Mouse (Mus musculus): Measurements from ENCODE around the gene Lamtor5. TPM values are rescaled to one million over a fixed set of nuclear protein-coding genes. Genes with fewer than 3 reads are reported as not detected.

Gene Lamtor5
- polyA plus RNA-seq, 1 experiment = 54.0 TPM

- no peaks in the 10 kb centered on the region for H3K27me3 ChIP-seq (ENCODE audit: control insufficient read depth, insufficient read depth, low read length)
- peaks cover 5% of the 10 kb centered on the region; the same call in 1 of the 2 replicates for H3K4me1 ChIP-seq (ENCODE audit: control insufficient read depth, insufficient read depth, insufficient read length)
- no peak overlapping the region for H3K27ac ChIP-seq (ENCODE audit: insufficient read depth, low read length)
- WGBS = 29% methylated on average over 2 of the region's 2 CpGs
- H3K36me3 ChIP-seq (ENCODE audit: control insufficient read depth, insufficient read depth, low read length) = no peaks in the 10 kb centered on the region
- H3K4me3 ChIP-seq (ENCODE audit: extremely low read depth, insufficient read depth, insufficient read length) = no peak overlapping the region
- DNase-seq (ENCODE audit: low read depth in 1 of 2, low spot score in 2 of 2) = no peak
- no peak for TF ChIP-seq POLR2A (IDR thresholded peaks at IDR 0.05; ENCODE audit: low read depth, low read length)
- no peak for TF ChIP-seq CTCF (IDR thresholded peaks at IDR 0.05; ENCODE audit: extremely low read depth, insufficient read depth, insufficient read length, insufficient replicate concordance)
Measured at GRCm38 (mm10) chr3:107233945-107234344, 44.7 kb upstream of the Lamtor5 start.

GRCm38 (mm10) chr3:107238051-107238450, 40.6 kb upstream of the Lamtor5 start:
- no peak overlapping the region for H3K4me3 ChIP-seq (ENCODE audit: extremely low read depth, insufficient read depth, insufficient read length)

DNA sequence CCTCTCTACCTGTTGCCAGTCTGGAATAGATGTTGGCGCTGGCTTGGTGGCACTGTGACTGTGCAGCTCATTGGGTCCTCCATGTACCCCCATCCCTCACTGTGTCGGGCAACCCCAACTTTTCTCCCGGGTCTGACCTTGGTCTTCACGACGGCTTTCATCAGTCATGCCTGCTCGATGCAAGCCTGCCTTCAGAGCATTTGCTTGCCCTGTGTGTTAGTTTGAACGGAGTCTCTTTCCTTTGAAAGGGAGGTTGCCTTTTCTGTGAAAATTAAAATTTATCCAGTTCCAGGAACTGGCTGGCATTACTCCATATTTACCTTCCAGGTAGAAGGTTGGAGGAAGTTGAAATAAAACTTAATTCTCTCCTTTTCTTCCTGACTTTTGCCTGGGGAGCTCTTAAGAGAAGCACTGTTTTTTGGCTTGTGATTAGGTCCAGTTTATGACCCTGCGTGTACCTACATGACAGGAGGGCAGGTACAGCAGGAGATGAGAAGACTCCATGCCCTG, 40.1 kb upstream of the Lamtor5 start:
- Histone ChIP-seq H3K4me3 (ENCODE audit: extremely low read depth, insufficient read depth, insufficient read length) (no peak overlapping the region), H3K4me1 (ENCODE audit: control insufficient read depth, insufficient read depth, insufficient read length) (no peaks in the 10 kb centered on the region; the same call in 1 of the 2 replicates), H3K27me3 (ENCODE audit: control insufficient read depth, insufficient read depth, low read length) (no peaks in the 10 kb centered on the region), H3K36me3 (ENCODE audit: control insufficient read depth, insufficient read depth, low read length) (no peaks in the 10 kb centered on the region), H3K27ac (ENCODE audit: insufficient read depth, low read length) (no peak overlapping the region)
- DNase-seq (ENCODE audit: low read depth in 1 of 2, low spot score in 2 of 2) = no peak
- TF ChIP-seq POLR2A (IDR thresholded peaks at IDR 0.05; ENCODE audit: low read depth, low read length) (no peak), CTCF (IDR thresholded peaks at IDR 0.05; ENCODE audit: extremely low read depth, insufficient read depth, insufficient read length, insufficient replicate concordance) (no peak)
- WGBS = 85% methylated on average over 8 of the region's 8 CpGs

More at GRCm38 (mm10) chr3:107238051-107238450, 40.6 kb upstream of the Lamtor5 start:
- Histone ChIP-seq H3K36me3 (ENCODE audit: control insufficient read depth, insufficient read depth, low read length) (no peaks in the 10 kb centered on the region), H3K4me1 (ENCODE audit: control insufficient read depth, insufficient read depth, insufficient read length) (peaks cover 1% of the 10 kb centered on the region; the same call in 1 of the 2 replicates), H3K27me3 (ENCODE audit: control insufficient read depth, insufficient read depth, low read length) (no peaks in the 10 kb centered on the region), H3K27ac (ENCODE audit: insufficient read depth, low read length) (no peak overlapping the region)
- no peak for TF ChIP-seq POLR2A (IDR thresholded peaks at IDR 0.05; ENCODE audit: low read depth, low read length)
- no peak for TF ChIP-seq CTCF (IDR thresholded peaks at IDR 0.05; ENCODE audit: extremely low read depth, insufficient read depth, insufficient read length, insufficient replicate concordance)
- 84% methylated on average over 2 of the region's 2 CpGs for WGBS
- DNase-seq (ENCODE audit: low read depth in 1 of 2, low spot score in 2 of 2) = no peak

DNA sequence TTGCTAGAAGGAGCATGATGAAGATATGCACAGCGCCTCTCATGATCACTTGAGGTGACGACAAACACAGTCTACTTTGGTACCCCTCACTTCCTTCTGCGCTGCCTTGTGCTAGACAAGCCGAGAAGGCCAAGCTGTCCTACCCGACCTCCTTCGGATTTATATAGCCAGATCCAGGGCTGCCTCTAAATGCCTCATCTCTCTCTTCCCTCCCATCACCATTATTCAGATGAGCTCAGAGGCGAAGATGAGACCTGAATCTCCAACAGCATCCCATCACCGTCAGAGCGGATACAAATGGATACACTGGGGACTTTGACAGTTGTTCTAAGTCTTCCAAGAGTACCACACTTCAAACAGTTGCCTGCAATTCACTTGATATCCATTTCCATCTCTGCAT, 39.1 kb upstream of the Lamtor5 start, which contains the start of gene Prok1:
Prok1 (minus strand) TSS at position 101 of the 400 bp plus-strand sequence.
- no peak for DNase-seq (ENCODE audit: low read depth in 1 of 2, low spot score in 2 of 2)
- TF ChIP-seq CTCF (IDR thresholded peaks at IDR 0.05; ENCODE audit: extremely low read depth, insufficient read depth, insufficient read length, insufficient replicate concordance) (no peak), POLR2A (IDR thresholded peaks at IDR 0.05; ENCODE audit: low read depth, low read length) (no peak)
- Histone ChIP-seq H3K27me3 (ENCODE audit: control insufficient read depth, insufficient read depth, low read length) (no peaks in the 10 kb centered on the region), H3K4me1 (ENCODE audit: control insufficient read depth, insufficient read depth, insufficient read length) (no peaks in the 10 kb centered on the region; the same call in 1 of the 2 replicates), H3K27ac (ENCODE audit: insufficient read depth, low read length) (no peak within 1 kb of the TSS), H3K4me3 (ENCODE audit: extremely low read depth, insufficient read depth, insufficient read length) (no peak within 1 kb of the TSS), H3K36me3 (ENCODE audit: control insufficient read depth, insufficient read depth, low read length) (no peaks in the 10 kb centered on the region)
- 94% methylated on average over 9 of the region's 9 CpGs for WGBS

DNA sequence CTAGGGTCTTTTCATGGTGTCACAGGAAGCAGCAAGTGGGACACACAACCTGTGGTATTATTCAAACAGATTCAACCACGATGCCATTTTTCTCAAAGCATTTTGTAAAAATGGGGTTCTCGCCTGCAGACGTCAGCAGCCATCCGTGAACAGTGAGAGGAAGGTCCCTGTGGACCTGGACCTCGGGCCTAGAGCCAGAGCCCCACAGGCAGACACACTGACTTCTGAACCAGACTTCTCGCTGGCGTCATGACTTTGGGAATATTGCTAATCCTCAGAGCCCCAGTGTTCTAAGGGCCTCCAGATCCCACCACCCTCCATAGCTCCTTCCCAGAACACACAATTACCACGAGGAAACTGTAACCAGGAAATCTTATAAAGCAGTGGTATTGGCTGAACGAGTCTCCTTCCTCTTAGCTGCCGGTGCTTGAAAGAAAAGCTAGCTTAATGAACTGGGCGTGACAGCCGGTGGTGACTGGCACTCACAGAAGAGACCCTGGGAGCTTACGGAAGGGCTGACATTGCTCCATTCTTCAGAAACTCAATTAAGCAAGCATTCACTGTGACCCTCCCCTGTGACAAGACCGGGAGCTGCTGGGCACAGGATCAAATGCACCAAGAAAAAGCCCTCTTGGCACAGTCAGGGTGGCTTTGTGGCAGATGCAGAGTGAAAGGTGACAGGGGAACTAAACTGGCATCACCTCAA, 37.1 kb upstream of the Lamtor5 start:
- Histone ChIP-seq H3K4me3 (ENCODE audit: extremely low read depth, insufficient read depth, insufficient read length) (no peak overlapping the region), H3K27me3 (ENCODE audit: control insufficient read depth, insufficient read depth, low read length) (no peaks in the 10 kb centered on the region), H3K36me3 (ENCODE audit: control insufficient read depth, insufficient read depth, low read length) (no peaks in the 10 kb centered on the region), H3K4me1 (ENCODE audit: control insufficient read depth, insufficient read depth, insufficient read length) (no peaks in the 10 kb centered on the region; the same call in 1 of the 2 replicates), H3K27ac (ENCODE audit: insufficient read depth, low read length) (no peak overlapping the region)
- TF ChIP-seq POLR2A (IDR thresholded peaks at IDR 0.05; ENCODE audit: low read depth, low read length) (no peak), CTCF (IDR thresholded peaks at IDR 0.05; ENCODE audit: extremely low read depth, insufficient read depth, insufficient read length, insufficient replicate concordance) (no peak)
- WGBS = 31% methylated on average over 14 of the region's 14 CpGs
- DNase-seq (ENCODE audit: low read depth in 1 of 2, low spot score in 2 of 2) = no peak

DNA sequence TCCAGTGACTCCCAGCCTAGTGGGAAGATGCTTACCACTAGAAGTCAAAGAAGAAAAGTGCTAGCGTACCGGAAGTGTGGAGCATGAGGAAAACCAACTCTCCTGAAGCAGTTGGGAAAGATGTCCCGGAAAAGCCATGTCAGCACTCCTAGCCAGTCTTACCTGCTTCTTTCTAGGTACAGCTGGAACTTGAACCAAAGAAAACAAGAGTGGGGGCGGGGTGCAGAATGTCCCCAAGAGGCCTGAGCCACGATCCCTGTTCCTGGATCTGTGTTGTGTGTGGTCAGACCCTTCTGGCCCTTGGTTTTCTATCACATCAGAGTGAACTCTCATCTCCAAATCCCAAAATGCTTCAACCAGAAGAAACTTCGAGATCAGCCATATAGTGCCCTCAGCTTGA, 31.8 kb upstream of the Lamtor5 start:
- no peaks in the 10 kb centered on the region for H3K36me3 ChIP-seq (ENCODE audit: control insufficient read depth, insufficient read depth, low read length)
- DNase-seq (ENCODE audit: low read depth in 1 of 2, low spot score in 2 of 2) = no peak
- no peaks in the 10 kb centered on the region for H3K27me3 ChIP-seq (ENCODE audit: control insufficient read depth, insufficient read depth, low read length)
- no peaks in the 10 kb centered on the region for H3K4me1 ChIP-seq (ENCODE audit: control insufficient read depth, insufficient read depth, insufficient read length)
- H3K4me3 ChIP-seq (ENCODE audit: extremely low read depth, insufficient read depth, insufficient read length) = no peak overlapping the region
- TF ChIP-seq POLR2A (IDR thresholded peaks at IDR 0.05; ENCODE audit: low read depth, low read length) (no peak), CTCF (IDR thresholded peaks at IDR 0.05; ENCODE audit: extremely low read depth, insufficient read depth, insufficient read length, insufficient replicate concordance) (no peak)
- 83% methylated on average over 6 of the region's 6 CpGs for WGBS
- H3K27ac ChIP-seq (ENCODE audit: insufficient read depth, low read length) = no peak overlapping the region

DNA sequence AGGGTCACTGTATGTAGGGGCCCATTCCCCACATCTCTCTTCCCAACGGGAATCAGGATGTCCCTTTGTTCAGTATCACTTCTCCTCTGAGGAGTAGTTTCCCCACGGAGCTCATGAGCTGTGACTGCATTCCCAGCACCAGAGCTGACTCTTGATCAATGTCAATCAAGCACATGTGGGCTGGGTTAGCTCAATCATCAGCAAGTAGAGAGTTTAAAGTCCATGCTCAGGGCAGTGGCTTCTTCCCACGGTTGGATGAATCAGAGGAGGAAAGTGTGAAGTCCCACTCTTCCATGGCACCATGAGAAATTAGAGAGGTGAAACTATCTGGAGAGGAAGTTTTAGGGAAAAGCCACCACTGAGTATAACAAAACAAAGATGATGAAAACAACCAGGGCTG, 29.6 kb upstream of the Lamtor5 start:
- no peak for DNase-seq (ENCODE audit: low read depth in 1 of 2, low spot score in 2 of 2)
- Histone ChIP-seq H3K4me1 (ENCODE audit: control insufficient read depth, insufficient read depth, insufficient read length) (no peaks in the 10 kb centered on the region), H3K4me3 (ENCODE audit: extremely low read depth, insufficient read depth, insufficient read length) (no peak overlapping the region), H3K27ac (ENCODE audit: insufficient read depth, low read length) (no peak overlapping the region), H3K27me3 (ENCODE audit: control insufficient read depth, insufficient read depth, low read length) (no peaks in the 10 kb centered on the region), H3K36me3 (ENCODE audit: control insufficient read depth, insufficient read depth, low read length) (no peaks in the 10 kb centered on the region)
- WGBS = 63% methylated on average over 3 of the region's 3 CpGs
- TF ChIP-seq CTCF (IDR thresholded peaks at IDR 0.05; ENCODE audit: extremely low read depth, insufficient read depth, insufficient read length, insufficient replicate concordance) (no peak), POLR2A (IDR thresholded peaks at IDR 0.05; ENCODE audit: low read depth, low read length) (no peak)

All from spleen, adult 2 months (tissue).